Mouse (Mus musculus): ENCODE data around the gene Psmb11. TPM values are rescaled to one million over a fixed set of nuclear protein-coding genes. Genes with fewer than 3 reads are reported as not detected.

Psmb11 gene
- polyA plus RNA-seq, 1 experiment from 2014 or later, result not detected

GRCm38 (mm10) chr14:54676290-54676689, 55.1 kb downstream of the Psmb11 start:
- 83% methylated on average over 5 of the region's 5 CpGs for WGBS (ENCODE audit: insufficient replicate concordance)
- H3K36me3 ChIP-seq, result peaks cover 91% of the 10 kb centered on the region
- no peak for ATAC-seq

DNA sequence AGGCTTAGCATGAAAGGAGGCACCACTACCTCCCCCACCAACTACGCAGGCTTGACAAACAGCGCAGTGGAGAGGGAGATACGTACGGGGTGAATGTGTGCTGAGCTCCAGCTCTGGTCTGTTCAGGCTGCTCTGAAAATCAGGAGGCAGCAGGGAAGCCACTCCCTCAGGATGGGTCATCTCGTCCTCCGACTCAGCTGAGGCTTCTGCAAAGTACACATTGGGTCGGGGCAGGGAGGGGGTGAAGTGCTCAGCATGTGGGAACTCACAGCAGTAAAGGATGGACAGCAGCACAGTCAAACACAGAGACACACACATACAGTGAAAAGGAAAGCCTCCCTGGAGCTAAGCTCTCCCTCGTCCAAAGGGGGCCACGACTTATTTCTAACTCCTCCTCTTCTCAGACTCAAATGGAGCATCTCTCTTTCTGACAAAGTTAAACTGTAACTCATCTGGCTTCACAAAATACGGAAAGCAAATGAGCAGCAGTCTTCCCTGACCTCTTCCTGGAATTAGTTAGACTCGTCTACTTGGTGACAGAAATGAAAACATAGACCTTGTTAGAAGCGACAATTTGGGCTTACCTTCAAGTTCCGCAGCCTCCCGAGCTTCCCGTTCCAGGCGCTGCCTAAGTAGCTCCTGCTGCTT, 57.5 kb downstream of the Psmb11 start:
- peaks cover 21% of the 10 kb centered on the region for H3K4me1 ChIP-seq
- H3K4me3 ChIP-seq, result no peak overlapping the region
- 86% methylated on average over 16 of the region's 16 CpGs for WGBS (ENCODE audit: insufficient replicate concordance)
- H3K9me3 ChIP-seq (replicated peaks), result no peaks in the 10 kb centered on the region
- no peaks in the 10 kb centered on the region for H3K27me3 ChIP-seq (replicated peaks)
- peak; percentile 65; the same call in 1 of the 2 replicates for ATAC-seq
- H3K27ac ChIP-seq, result no peak overlapping the region
- H3K9ac ChIP-seq, result no peak overlapping the region
- no peak overlapping the region for H3K4me2 ChIP-seq
- peaks cover 92% of the 10 kb centered on the region for H3K36me3 ChIP-seq

More at GRCm38 (mm10) chr14:54676290-54676689, 55.1 kb downstream of the Psmb11 start:
- Histone ChIP-seq H3K4me2 (no peak overlapping the region), H3K4me3 (no peak overlapping the region), H3K9ac (no peak overlapping the region), H3K9me3 (replicated peaks) (no peaks in the 10 kb centered on the region), H3K27me3 (replicated peaks) (no peaks in the 10 kb centered on the region), H3K27ac (no peak overlapping the region), H3K4me1 (no peaks in the 10 kb centered on the region)

MicroRNA genes within 50 kb of the gene (microRNA counts, 519-probe panel; counts per million panel counts)
- 582 counts per million, percentile 70 among the panel's probes with 10 or more counts for microRNA mmu-miR-686

Small RNA genes within 50 kb of the gene (microRNA-seq; reads per million reads assigned to microRNA genes)
- gene Mir686, result not detected
- not detected for gene Mir6948

Other genes starting within 250 kb of the Psmb11 start
- 8.4 and 8.5 TPM in 2 replicates for gene Slc7a7, start 203.7 kb upstream of the Psmb11 start, polyA plus RNA-seq (2016; fragmentation: Nextera tagmentation; extraction: Ambion mirVana)
- gene Mrpl52, start 194.5 kb upstream of the Psmb11 start, polyA plus RNA-seq (2016; fragmentation: Nextera tagmentation; extraction: Ambion mirVana), result 269 and 282 TPM in 2 replicates
- gene Mmp14, start 189.8 kb upstream of the Psmb11 start, polyA plus RNA-seq (2016; fragmentation: Nextera tagmentation; extraction: Ambion mirVana), result 36.7 and 38.2 TPM in 2 replicates
- 31.2 and 32.9 TPM in 2 replicates for gene Lrp10, start 157.3 kb upstream of the Psmb11 start, polyA plus RNA-seq (2016; fragmentation: Nextera tagmentation; extraction: Ambion mirVana)
- gene Rem2, start 145.3 kb upstream of the Psmb11 start, polyA plus RNA-seq (2016; fragmentation: Nextera tagmentation; extraction: Ambion mirVana), result 0.19 and 0.39 TPM in 2 replicates
- 60.6 and 61.1 TPM in 2 replicates for gene Prmt5, start 103.9 kb upstream of the Psmb11 start, polyA plus RNA-seq (2016; fragmentation: Nextera tagmentation; extraction: Ambion mirVana)
- gene Haus4, start 66.8 kb upstream of the Psmb11 start, polyA plus RNA-seq (2016; fragmentation: Nextera tagmentation; extraction: Ambion mirVana), result 49.3 and 52.0 TPM in 2 replicates
- 10.4 and 12.7 TPM in 2 replicates for gene Ajuba, start 43.9 kb upstream of the Psmb11 start, polyA plus RNA-seq (2016; fragmentation: Nextera tagmentation; extraction: Ambion mirVana)
- 3.7 and 4.1 TPM in 2 replicates for gene 4931414P19Rik, start 15.4 kb upstream of the Psmb11 start, polyA plus RNA-seq (2016; fragmentation: Nextera tagmentation; extraction: Ambion mirVana)
- gene Psmb5, start 3.4 kb upstream of the Psmb11 start, polyA plus RNA-seq (2016; fragmentation: Nextera tagmentation; extraction: Ambion mirVana), result 281 and 292 TPM in 2 replicates
- not detected in 2 replicates for gene Gm17606, start 19.5 kb downstream of the Psmb11 start, polyA plus RNA-seq (2016; fragmentation: Nextera tagmentation; extraction: Ambion mirVana)
- gene Cdh24, start 19.9 kb downstream of the Psmb11 start, polyA plus RNA-seq (2016; fragmentation: Nextera tagmentation; extraction: Ambion mirVana), result 0.61 and 1.0 TPM in 2 replicates
- 51.6 and 53.9 TPM in 2 replicates for gene 1700123O20Rik, start 64.8 kb downstream of the Psmb11 start, polyA plus RNA-seq (2016; fragmentation: Nextera tagmentation; extraction: Ambion mirVana)
- 74.1 and 76.0 TPM in 2 replicates for gene Acin1, start 65.5 kb downstream of the Psmb11 start, polyA plus RNA-seq (2016; fragmentation: Nextera tagmentation; extraction: Ambion mirVana)
- 0.05 TPM in 1 of 2 replicates, not detected in the other for gene Gm29776, start 77.4 kb downstream of the Psmb11 start, polyA plus RNA-seq (2016; fragmentation: Nextera tagmentation; extraction: Ambion mirVana)
- gene Cebpe, start 90.7 kb downstream of the Psmb11 start, polyA plus RNA-seq (2016; fragmentation: Nextera tagmentation; extraction: Ambion mirVana), result 3.3 and 3.7 TPM in 2 replicates
- 2.8 and 3.4 TPM in 2 replicates for gene Slc7a8, start 160.5 kb downstream of the Psmb11 start, polyA plus RNA-seq (2016; fragmentation: Nextera tagmentation; extraction: Ambion mirVana)
- gene Rnf212b, start 192.7 kb downstream of the Psmb11 start, polyA plus RNA-seq (2016; fragmentation: Nextera tagmentation; extraction: Ambion mirVana), result not detected in 2 replicates
- gene Homez, start 249.5 kb downstream of the Psmb11 start, polyA plus RNA-seq (2016; fragmentation: Nextera tagmentation; extraction: Ambion mirVana), result 4.0 and 4.1 TPM in 2 replicates

Measured in liver, embryonic 12.5 days (tissue).